In genomic region chr11:104536843-104537242, GRCm38 (mm10) we compare ENCODE assay signal across 22 mouse cellular contexts. TPM values are rescaled to one million over a fixed set of nuclear protein-coding genes. Genes with fewer than 3 reads are reported as not detected.
A peak's percentile ranks its signal among the peaks of the same experiment; 100 is the strongest.
DNase-seq lines count a peak whose midpoint lies in the region; ATAC-seq and TF ChIP-seq lines count a peak whose summit lies in the region.
"Had no signal": no experiment of that assay in that cellular context is flagged by ENCODE, and none has a peak within 500 bp of the region (broad histone marks: within the 10 kb centered on the region; RNA-seq: fewer than 3 reads in every experiment).

No protein-coding gene starts in this region.

- H3K27ac ChIP-seq in MEL (ENCODE audit: control insufficient read depth, low read depth, low read length) = no peak overlapping the region
- no peak overlapping the region for H3K27ac ChIP-seq in limb, embryonic 10.5 days
- no peak overlapping the region; the same call in 1 of the 2 replicates for H3K27ac ChIP-seq in liver, embryonic 13.5 days
- no peak overlapping the region for H3K27ac ChIP-seq in liver, postnatal 0 days (ENCODE audit: low read depth)
- H3K27ac ChIP-seq: embryonic facial prominence, embryonic 10.5 days; heart, adult 2 months; heart, embryonic 15.5 days; hindbrain, embryonic 13.5 days; hindbrain, postnatal 0 days had no signal

- TF ChIP-seq POLR2A in MEL (IDR thresholded peaks at IDR 0.05; ENCODE audit: control insufficient read depth in 1 of 2, insufficient read depth in 1 of 2, low read depth in 1 of 2, low read length in 2 of 2, poor library complexity in 1 of 2) = no peak

- H3K9me3 ChIP-seq in MEL (replicated peaks; ENCODE audit: insufficient read depth, low read length) = no peaks in the 10 kb centered on the region
- no peaks in the 10 kb centered on the region for H3K9me3 ChIP-seq in limb, embryonic 10.5 days (replicated peaks)
- H3K9me3 ChIP-seq in liver, embryonic 13.5 days (replicated peaks) = no peaks in the 10 kb centered on the region
- H3K9me3 ChIP-seq in liver, postnatal 0 days (ENCODE audit: low read length) = no peaks in the 10 kb centered on the region
- H3K9me3 ChIP-seq: embryonic facial prominence, embryonic 10.5 days; heart, embryonic 15.5 days; hindbrain, embryonic 13.5 days had no signal

- H3K9ac ChIP-seq in MEL (ENCODE audit: control insufficient read depth, low read depth, low read length, poor library complexity, severe bottlenecking) = no peak overlapping the region
- H3K9ac ChIP-seq in liver, embryonic 13.5 days = no peak overlapping the region
- H3K9ac ChIP-seq in liver, postnatal 0 days (replicated peaks) = no peak overlapping the region
- H3K9ac ChIP-seq: heart, embryonic 15.5 days; hindbrain, embryonic 13.5 days had no signal

- H3K4me1 ChIP-seq in MEL (ENCODE audit: control insufficient read depth in 1 of 2, insufficient read depth in 2 of 2, low read length in 2 of 2) = peaks cover 21 to 22% of the 10 kb centered on the region in 2 experiments
- no peaks in the 10 kb centered on the region for H3K4me1 ChIP-seq in limb, embryonic 10.5 days
- peaks cover 49% of the 10 kb centered on the region for H3K4me1 ChIP-seq in liver, embryonic 13.5 days (replicated peaks)
- peaks cover 2% of the 10 kb centered on the region for H3K4me1 ChIP-seq in liver, postnatal 0 days (ENCODE audit: insufficient read depth)
- H3K4me1 ChIP-seq: embryonic facial prominence, embryonic 10.5 days; heart, embryonic 15.5 days; hindbrain, embryonic 13.5 days had no signal

- DNase-seq in MEL (ENCODE audit: low read depth, low spot score) = peak; percentile 70
- peak; percentile 25 for DNase-seq in limb, embryonic 10.5 days (ENCODE audit: low spot score)
- peak; percentile 43 for DNase-seq in liver, embryonic 13.5 days
- DNase-seq in liver, postnatal 0 days = no peak
- DNase-seq in kidney, adult 9 months = no peak
- no peak for DNase-seq in kidney, adult 18-20 months
- no peak for DNase-seq in spleen, adult 12 weeks (ENCODE audit: low spot score)
- DNase-seq in embryo, embryonic 10 days (ENCODE audit: low spot score) = no peak
- DNase-seq: adrenal gland, postnatal 10 days; cerebellum, adult 11-12 months; cerebellum, adult 9-10 months; cerebellum, postnatal 25 days; gastrocnemius, postnatal 10 days; heart, adult 2 months; heart, postnatal 14 days had no signal

- H3K4me2 ChIP-seq in liver, embryonic 13.5 days = no peak overlapping the region
- H3K4me2 ChIP-seq in liver, postnatal 0 days (ENCODE audit: low read depth, low read length) = no peak overlapping the region
- H3K4me2 ChIP-seq: heart, embryonic 11.5 days; heart, embryonic 15.5 days; hindbrain, embryonic 13.5 days had no signal

- ATAC-seq in liver, embryonic 13.5 days (ENCODE audit: low read depth) = peak; percentile 81
- ATAC-seq in liver, postnatal 0 days = peak; percentile 40; the same call in 1 of the 2 replicates
- ATAC-seq: forebrain, embryonic 16.5 days; hindbrain, postnatal 0 days had no signal

- peak; percentile 71 to 78 for TF ChIP-seq EP300 in MEL (IDR thresholded peaks at IDR 0.05; ENCODE audit: low read depth in 1 of 2, low read length in 2 of 2)
- peak; percentile 38; the same call in 1 of the 2 replicates for TF ChIP-seq EP300 in liver, postnatal 0 days (IDR thresholded peaks at IDR 0.05; ENCODE audit: low read depth)

- no peak overlapping the region for H3K4me3 ChIP-seq in MEL (ENCODE audit: control insufficient read depth in 1 of 2, insufficient read depth in 1 of 2, low read depth in 2 of 2, low read length in 2 of 2)
- no peak overlapping the region for H3K4me3 ChIP-seq in limb, embryonic 10.5 days
- no peak overlapping the region for H3K4me3 ChIP-seq in liver, embryonic 13.5 days (replicated peaks)
- no peak overlapping the region for H3K4me3 ChIP-seq in liver, postnatal 0 days (ENCODE audit: low read depth, low read length)
- H3K4me3 ChIP-seq: embryonic facial prominence, embryonic 10.5 days; erythroblast, embryonic 14.5 days; heart, adult 2 months; heart, embryonic 15.5 days; hindbrain, embryonic 13.5 days had no signal

- no peaks in the 10 kb centered on the region for H3K27me3 ChIP-seq in MEL (ENCODE audit: control insufficient read depth in 1 of 2, insufficient read depth in 2 of 2, low read length in 2 of 2)
- no peaks in the 10 kb centered on the region for H3K27me3 ChIP-seq in limb, embryonic 10.5 days (ENCODE audit: low read depth, poor library complexity, severe bottlenecking)
- H3K27me3 ChIP-seq in liver, embryonic 13.5 days = no peaks in the 10 kb centered on the region
- no peaks in the 10 kb centered on the region for H3K27me3 ChIP-seq in liver, postnatal 0 days (ENCODE audit: insufficient read depth, low read length)
- H3K27me3 ChIP-seq: heart, embryonic 15.5 days; hindbrain, embryonic 13.5 days had no signal

- TF ChIP-seq CTCF in MEL (IDR thresholded peaks at IDR 0.05 in 2 of 3, conservative IDR thresholded peaks at IDR 0.05 in 1 of 3; ENCODE audit: control insufficient read depth in 1 of 3, insufficient read depth in 1 of 3, low read depth in 2 of 3, low read length in 3 of 3, poor library complexity in 1 of 3, severe bottlenecking in 1 of 3) = no peak
- TF ChIP-seq CTCF in liver, postnatal 0 days (IDR thresholded peaks at IDR 0.05; ENCODE audit: low read depth) = no peak

- peaks cover 37% of the 10 kb centered on the region for H3K79me2 ChIP-seq in MEL (ENCODE audit: control insufficient read depth, insufficient read depth, low read length, poor library complexity)

- no peak for TF ChIP-seq RAD21 in MEL (IDR thresholded peaks at IDR 0.05; ENCODE audit: low read depth, low read length)

- H3K36me3 ChIP-seq in MEL (ENCODE audit: control insufficient read depth in 1 of 2, insufficient read depth in 2 of 2, low read length in 2 of 2) = peaks cover 28 to 31% of the 10 kb centered on the region in 2 experiments
- H3K36me3 ChIP-seq in limb, embryonic 10.5 days = peaks cover 69% of the 10 kb centered on the region
- peaks cover 56% of the 10 kb centered on the region for H3K36me3 ChIP-seq in liver, embryonic 13.5 days
- peaks cover 40% of the 10 kb centered on the region for H3K36me3 ChIP-seq in liver, postnatal 0 days (replicated peaks; ENCODE audit: insufficient read depth, low read length)

- 90% methylated on average over 2 of the region's 2 CpGs for WGBS in limb, embryonic 10.5 days
- 26% methylated on average over 2 of the region's 2 CpGs for WGBS in liver, embryonic 13.5 days (ENCODE audit: insufficient replicate concordance)
- 56% methylated on average over 2 of the region's 2 CpGs for WGBS in liver, postnatal 0 days (ENCODE audit: insufficient replicate concordance)

TF ChIP-seq in MEL, 35 proteins besides CTCF, POLR2A, EP300 and RAD21:
- TF ChIP-seq SIN3A (IDR thresholded peaks at IDR 0.05; ENCODE audit: low read length) = peak; percentile 45; the same call in 1 of the 2 replicates
- no peak for TF ChIP-seq E2F4 (IDR thresholded peaks at IDR 0.05; ENCODE audit: borderline replicate concordance, low read depth, low read length)
- no peak for TF ChIP-seq POLR2AphosphoS5 (IDR thresholded peaks at IDR 0.05; ENCODE audit: borderline replicate concordance, low read depth, low read length)
- peak; percentile 90 for TF ChIP-seq TCF12 (IDR thresholded peaks at IDR 0.05; ENCODE audit: low read depth, low read length)
- no peak for TF ChIP-seq ZC3H11A (IDR thresholded peaks at IDR 0.05; ENCODE audit: low read depth, low read length)
- 0 out of 2 replicates have a peak, but pooled peaks have one; percentile 22 for TF ChIP-seq MEF2A (IDR thresholded peaks at IDR 0.05; ENCODE audit: extremely low read depth, insufficient replicate concordance, low read depth, low read length, poor library complexity, severe bottlenecking)
- TF ChIP-seq ETS1 (IDR thresholded peaks at IDR 0.05; ENCODE audit: low read depth, low read length) = peak; percentile 89
- peak; percentile 49 for TF ChIP-seq TAL1 (IDR thresholded peaks at IDR 0.05; ENCODE audit: low read length)
- TF ChIP-seq ZKSCAN1 (IDR thresholded peaks at IDR 0.05; ENCODE audit: low read depth, low read length) = no peak
- TF ChIP-seq TBP (IDR thresholded peaks at IDR 0.05; ENCODE audit: low read depth, low read length) = no peak
- no peak for TF ChIP-seq USF2 (IDR thresholded peaks at IDR 0.05; ENCODE audit: borderline replicate concordance in 1 of 2, insufficient read depth in 1 of 2, low read depth in 1 of 2, low read length in 2 of 2)
- TF ChIP-seq MYB (IDR thresholded peaks at IDR 0.05; ENCODE audit: low read depth, low read length) = no peak
- no peak for TF ChIP-seq MAX (IDR thresholded peaks at IDR 0.05; ENCODE audit: low read length)
- peak; percentile 77 for TF ChIP-seq GATA1 (IDR thresholded peaks at IDR 0.05; ENCODE audit: low read depth, low read length)
- no peak for TF ChIP-seq MXI1 (IDR thresholded peaks at IDR 0.05; ENCODE audit: low read depth, low read length)
- TF ChIP-seq RCOR1 (IDR thresholded peaks at IDR 0.05; ENCODE audit: low read depth, low read length) = no peak
- no peak for TF ChIP-seq NELFE (IDR thresholded peaks at IDR 0.05; ENCODE audit: low read depth, low read length)

RNA-seq across cellular contexts. Expression of gene Cdc27, which starts 13.6 kb away (rescaled TPM):
- 24.4 and 32.6 TPM in 2 replicates for total RNA-seq in MEL (2012; rRNA removed)
- polyA plus RNA-seq in MEL (2012; ENCODE audit: insufficient read depth in 1 of 2, insufficient read length in 2 of 2, low read depth in 1 of 2, low replicate concordance in 2 of 2, missing spikeins in 1 of 2) = 100 to 1,000 TPM in 1 of 2 experiments, 10 to 100 TPM in 1; 30.4 to 180 TPM
- polyA plus RNA-seq in limb, embryonic 10.5 days (2016; fragmentation: Nextera tagmentation; extraction: Ambion mirVana) = 49.5 and 60.4 TPM in 2 replicates
- polyA plus RNA-seq in liver, embryonic 13.5 days (2015; fragmentation: Nextera tagmentation; extraction: Ambion mirVana) = 22.9 and 29.4 TPM in 2 replicates
- polyA plus RNA-seq in liver, postnatal 0 days (2015; fragmentation: Nextera tagmentation; extraction: Ambion mirVana) = 12.3 and 13.8 TPM in 2 replicates

RNA-seq across cellular contexts. Expression of gene Myl4, which starts 13.6 kb away (rescaled TPM):
- 0.85 and 1.3 TPM in 2 replicates for total RNA-seq in MEL (2012; rRNA removed)
- under 1 TPM in 1 of 2 experiments, not detected in 1; 0.29 TPM for polyA plus RNA-seq in MEL (2012; ENCODE audit: insufficient read depth in 1 of 2, insufficient read length in 2 of 2, low read depth in 1 of 2, low replicate concordance in 2 of 2, missing spikeins in 1 of 2)
- polyA plus RNA-seq in limb, embryonic 10.5 days (2016; fragmentation: Nextera tagmentation; extraction: Ambion mirVana) = 3.0 and 3.1 TPM in 2 replicates
- 4.6 and 4.9 TPM in 2 replicates for polyA plus RNA-seq in liver, embryonic 13.5 days (2015; fragmentation: Nextera tagmentation; extraction: Ambion mirVana)
- polyA plus RNA-seq in liver, postnatal 0 days (2015; fragmentation: Nextera tagmentation; extraction: Ambion mirVana) = 8.1 and 8.3 TPM in 2 replicates

Comparison
In these comparisons a context has a peak if more than half of its experiments do, and no peak if none do; other contexts are left out.
1. DNase-seq: peak in MEL (single experiment), limb, embryonic 10.5 days (single experiment) and liver, embryonic 13.5 days (single experiment); none in liver, postnatal 0 days (single experiment), kidney, adult 9 months (single experiment), kidney, adult 18-20 months (single experiment), spleen, adult 12 weeks (single experiment) and embryo, embryonic 10 days (single experiment).